14 mouse cellular contexts compared by ENCODE assay signal in genomic region chr13:46463764-46464163, GRCm38 (mm10). TPM values are rescaled to one million over a fixed set of nuclear protein-coding genes. Genes with fewer than 3 reads are reported as not detected.
"Had no signal": no experiment of that assay in that cellular context is flagged by ENCODE, and none has a peak within 500 bp of the region (broad histone marks: within the 10 kb centered on the region; RNA-seq: fewer than 3 reads in every experiment).

No protein-coding gene starts in this region.

- DNase-seq: kidney, adult 2 months; kidney, postnatal 14 days; lung, embryonic 14.5 days; lung, postnatal 10 days; right cerebral cortex, postnatal 14 days; thymus, postnatal 14 days had no signal

- H3K4me3 ChIP-seq: kidney, embryonic 15.5 days; limb, embryonic 15.5 days; liver, embryonic 12.5 days; midbrain, embryonic 12.5 days; neural tube, embryonic 13.5 days had no signal

- H3K36me3 ChIP-seq: kidney, embryonic 15.5 days; limb, embryonic 15.5 days; liver, embryonic 12.5 days; midbrain, embryonic 12.5 days; neural tube, embryonic 13.5 days had no signal

- H3K27ac ChIP-seq: kidney, embryonic 15.5 days; limb, embryonic 15.5 days; liver, embryonic 12.5 days; midbrain, embryonic 12.5 days; neural tube, embryonic 13.5 days; stomach, postnatal 0 days had no signal

- H3K27me3 ChIP-seq: kidney, embryonic 15.5 days; limb, embryonic 15.5 days; midbrain, embryonic 12.5 days; neural tube, embryonic 13.5 days had no signal

- ATAC-seq: liver, embryonic 12.5 days; midbrain, embryonic 16.5 days had no signal

RNA-seq across cellular contexts. Expression of gene Rbm24, which starts 45.5 kb away (rescaled TPM):
- total RNA-seq: megakaryocyte-erythroid progenitor cell, adult 5-6 weeks had no signal
